Mouse (Mus musculus) heart, embryonic 11.5 days (tissue): ENCODE measurements at regions not wholly inside any gene's neighbourhood (a gene's known extent, or its start where the extent isn't known, plus 50 kb on each side); places are given as distances from the start of the nearest gene placed in this dataset.

Experiments
- ATAC-seq: fragments of 200-750 bp; cut with Nextera tagmentation; replicated peaks from 2 replicates; pipeline ENCODE4 v1.8.0; 2017; ENCODE audit warnings: moderate library complexity; ENCODE audit not compliant: insufficient number of reproducible peaks, low FRiP score, low TSS enrichment
- H3K27ac ChIP-seq: fragments of 300-500 bp; sonication (generic); 2 replicates; pipeline ENCODE4 v1.5.1; 2014; ENCODE audit warnings: mild to moderate bottlenecking, low read depth, low read length
- H3K27me3 ChIP-seq: fragments of 300-500 bp; sonication (generic); 2 replicates; pipeline ENCODE4 v1.6.1; 2014; ENCODE audit warnings: mild to moderate bottlenecking, low read length, mixed read lengths; ENCODE audit not compliant: control insufficient read depth, insufficient read depth
- H3K36me3 ChIP-seq: fragments of 300-500 bp; sonication (generic); 2 replicates; pipeline ENCODE4 v1.6.1; 2014; ENCODE audit warnings: mild to moderate bottlenecking, low read length, moderate library complexity, mixed read lengths; ENCODE audit not compliant: control insufficient read depth, insufficient read depth
- H3K4me1 ChIP-seq: fragments of 300-500 bp; sonication (generic); 2 replicates; pipeline ENCODE4 v1.6.1; 2014; ENCODE audit warnings: low read length; ENCODE audit not compliant: control insufficient read depth, insufficient read depth
- H3K4me2 ChIP-seq: fragments of 300-500 bp; sonication (generic); 2 replicates; pipeline ENCODE4 v1.6.1; 2014; ENCODE audit warnings: mild to moderate bottlenecking, moderate library complexity
- H3K4me3 ChIP-seq: fragments of 300-500 bp; sonication (generic); 2 replicates; pipeline ENCODE4 v1.5.1; 2014; ENCODE audit warnings: low read depth, low read length
- H3K9ac ChIP-seq: fragments of 300-500 bp; sonication (generic); 2 replicates; pipeline ENCODE4 v1.6.1; 2014; ENCODE audit warnings: mild to moderate bottlenecking, low read depth, low read length, moderate library complexity
- H3K9me3 ChIP-seq: fragments of 300-500 bp; sonication (generic); replicated peaks from 2 replicates; pipeline ENCODE4 v1.6.1; 2016; ENCODE audit warnings: low read length; ENCODE audit not compliant: control insufficient read depth
- WGBS: fragments of 180-500 bp; shearing (Covaris S2); extraction: QIAGEN DNeasy Blood & Tissue Kit; methylation state at CpG from one replicate; pipeline ENCODE4 v1.1.7; 2014; ENCODE audit not compliant: insufficient replicate concordance; 5-methylcytosine and 5-hydroxymethylcytosine counted together

DNA sequence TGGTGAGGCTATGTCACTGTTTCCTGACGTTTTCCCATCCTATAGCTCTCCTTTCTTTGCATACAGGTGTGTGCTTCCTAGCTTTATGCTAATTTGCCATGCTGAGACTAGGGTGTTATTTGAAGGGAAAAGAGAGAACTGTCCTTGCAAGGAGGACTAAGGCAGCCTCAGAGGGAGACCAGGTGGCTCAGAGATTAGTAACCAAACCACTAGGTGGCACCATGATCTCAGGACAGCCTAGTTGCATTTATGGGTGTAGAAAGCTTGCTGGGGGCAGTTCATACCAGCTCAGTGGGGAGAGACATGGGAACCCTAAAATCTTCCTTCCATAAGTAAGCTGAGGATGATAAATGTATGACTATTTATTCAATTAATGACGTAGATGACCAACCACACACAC lies 68.9 kb upstream of the Dnajc19 start:
- H3K9me3 ChIP-seq, result no peaks in the 10 kb centered on the region
- H3K4me1 ChIP-seq, result no peaks in the 10 kb centered on the region
- no peak overlapping the region for H3K27ac ChIP-seq
- no peak overlapping the region for H3K4me2 ChIP-seq
- H3K27me3 ChIP-seq, result no peaks in the 10 kb centered on the region
- ATAC-seq, result no peak
- WGBS, result 41% methylated on average over 2 of the region's 2 CpGs
- no peaks in the 10 kb centered on the region for H3K36me3 ChIP-seq
- no peak overlapping the region for H3K9ac ChIP-seq
- H3K4me3 ChIP-seq, result no peak overlapping the region

GRCm38 (mm10) chr3:34143652-34144051 lies 62.5 kb upstream of the Dnajc19 start:
- H3K4me3 ChIP-seq, result no peak overlapping the region
- H3K36me3 ChIP-seq, result no peaks in the 10 kb centered on the region
- no peaks in the 10 kb centered on the region for H3K4me1 ChIP-seq
- ATAC-seq, result no peak
- no peak overlapping the region for H3K27ac ChIP-seq
- H3K27me3 ChIP-seq, result no peaks in the 10 kb centered on the region
- H3K9ac ChIP-seq, result no peak overlapping the region
- 58% methylated on average over 2 of the region's 2 CpGs for whole genome bisulfite sequencing
- no peaks in the 10 kb centered on the region for H3K9me3 ChIP-seq
- H3K4me2 ChIP-seq, result no peak overlapping the region

DNA sequence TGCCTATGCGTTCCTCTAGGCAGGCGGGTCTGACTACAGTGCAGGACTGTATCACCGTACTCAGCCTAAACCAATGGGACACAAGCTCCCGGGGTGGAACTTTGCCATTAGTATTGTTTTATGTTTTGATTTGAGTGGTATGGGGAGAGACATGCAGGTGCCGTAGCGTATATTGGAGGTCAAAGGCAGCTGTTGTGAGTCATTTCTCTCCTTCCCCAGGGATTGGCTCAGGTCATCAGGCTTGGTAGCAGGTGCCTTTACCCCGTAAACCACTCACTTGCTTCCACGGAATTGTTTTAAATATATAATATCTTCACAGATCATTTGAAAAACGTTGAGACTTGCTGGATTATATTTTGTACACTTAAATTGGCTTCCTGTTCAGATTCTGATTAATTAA lies 58.1 kb upstream of the Dnajc19 start:
- no peaks in the 10 kb centered on the region for H3K4me1 ChIP-seq
- H3K36me3 ChIP-seq, result no peaks in the 10 kb centered on the region
- no peak overlapping the region for H3K4me2 ChIP-seq
- H3K4me3 ChIP-seq, result no peak overlapping the region
- no peaks in the 10 kb centered on the region for H3K9me3 ChIP-seq
- WGBS, result 77% methylated on average over 9 of the region's 9 CpGs
- no peaks in the 10 kb centered on the region for H3K27me3 ChIP-seq
- no peak for ATAC-seq
- H3K27ac ChIP-seq, result no peak overlapping the region
- H3K9ac ChIP-seq, result no peak overlapping the region

GRCm38 (mm10) chr3:34137984-34138383 lies 56.9 kb upstream of the Dnajc19 start:
- 77% methylated on average over 7 of the region's 7 CpGs for WGBS
- ATAC-seq, result no peak
- H3K36me3 ChIP-seq, result no peaks in the 10 kb centered on the region

GRCm38 (mm10) chr3:34136385-34136784 lies 55.3 kb upstream of the Dnajc19 start:
- Histone ChIP-seq H3K4me3 (no peak overlapping the region), H3K27ac (no peak overlapping the region), H3K27me3 (no peaks in the 10 kb centered on the region), H3K9ac (no peak overlapping the region), H3K4me1 (no peaks in the 10 kb centered on the region), H3K36me3 (no peaks in the 10 kb centered on the region), H3K9me3 (no peaks in the 10 kb centered on the region), H3K4me2 (no peak overlapping the region)
- 80% methylated on average over 2 of the region's 2 CpGs for WGBS
- ATAC-seq, result no peak

More at GRCm38 (mm10) chr3:34137984-34138383, 56.9 kb upstream of the Dnajc19 start:
- Histone ChIP-seq H3K27me3 (no peaks in the 10 kb centered on the region), H3K9me3 (no peaks in the 10 kb centered on the region), H3K27ac (no peak overlapping the region), H3K4me1 (no peaks in the 10 kb centered on the region), H3K9ac (no peak overlapping the region), H3K4me2 (no peak overlapping the region), H3K4me3 (no peak overlapping the region)
